Mouse (Mus musculus) forebrain, embryonic 13.5 days (tissue): ENCODE measurements at regions not wholly inside any gene's neighbourhood (a gene's known extent, or its start where the extent isn't known, plus 50 kb on each side); places are given as distances from the start of the nearest gene placed in this dataset.

ENCODE experiments used
- ATAC-seq: fragments of 200-750 bp; cut with Nextera tagmentation; 2 replicates; pipeline ENCODE4 v1.8.0; 2017
- H3K27ac ChIP-seq: fragments of 300-500 bp; sonication (generic); 2 replicates; pipeline ENCODE4 v1.5.1; 2015; ENCODE audit warnings: inconsistent platforms, mild to moderate bottlenecking, moderate library complexity
- H3K27me3 ChIP-seq: fragments of 300-500 bp; sonication (generic); 2 replicates; pipeline ENCODE4 v1.6.1; 2015; ENCODE audit warnings: mild to moderate bottlenecking, inconsistent platforms
- H3K36me3 ChIP-seq: fragments of 300-500 bp; sonication (generic); 2 replicates; pipeline ENCODE4 v1.6.1; 2015; ENCODE audit warnings: mild to moderate bottlenecking, inconsistent platforms; ENCODE audit not compliant: poor library complexity, severe bottlenecking
- H3K4me1 ChIP-seq: fragments of 300-500 bp; sonication (generic); 2 replicates; pipeline ENCODE4 v1.6.1; 2015; ENCODE audit warnings: inconsistent platforms
- H3K4me2 ChIP-seq: fragments of 300-500 bp; sonication (generic); 2 replicates; pipeline ENCODE4 v1.6.1; 2015; ENCODE audit warnings: inconsistent platforms, mild to moderate bottlenecking, moderate library complexity
- H3K4me3 ChIP-seq: fragments of 300-500 bp; sonication (generic); 2 replicates; pipeline ENCODE4 v1.5.1; 2015; ENCODE audit warnings: mild to moderate bottlenecking, inconsistent platforms
- H3K9ac ChIP-seq: fragments of 300-500 bp; sonication (generic); 2 replicates; pipeline ENCODE4 v1.6.1; 2015; ENCODE audit warnings: mild to moderate bottlenecking, inconsistent platforms
- H3K9me3 ChIP-seq: fragments of 300-500 bp; sonication (generic); replicated peaks from 2 replicates; pipeline ENCODE4 v1.6.1; 2016; ENCODE audit warnings: inconsistent platforms
- WGBS: fragments of 180-500 bp; shearing (Covaris S2); methylation state at CpG from one replicate; pipeline ENCODE4 v1.1.7; 2015; 5-methylcytosine and 5-hydroxymethylcytosine counted together

GRCm38 (mm10) chr9:98791709-98792108, 50.6 kb upstream of the Prr23a1 start:
- H3K4me1 ChIP-seq = no peaks in the 10 kb centered on the region
- no peaks in the 10 kb centered on the region for H3K36me3 ChIP-seq
- WGBS = 61% methylated on average over 4 of the region's 4 CpGs
- ATAC-seq = no peak
- no peak overlapping the region for H3K9ac ChIP-seq
- H3K4me2 ChIP-seq = no peak overlapping the region
- no peak overlapping the region for H3K27ac ChIP-seq
- H3K4me3 ChIP-seq = no peak overlapping the region
- H3K9me3 ChIP-seq = no peaks in the 10 kb centered on the region
- no peaks in the 10 kb centered on the region for H3K27me3 ChIP-seq

GRCm38 (mm10) chr9:98773651-98774185, 68.6 kb upstream of the Prr23a1 start:
- no peak overlapping the region for H3K4me2 ChIP-seq
- 70% methylated on average over 5 of the region's 5 CpGs for WGBS
- no peak for ATAC-seq
- H3K4me3 ChIP-seq = no peak overlapping the region
- H3K36me3 ChIP-seq = no peaks in the 10 kb centered on the region
- H3K27ac ChIP-seq = no peak overlapping the region
- H3K9me3 ChIP-seq = no peaks in the 10 kb centered on the region
- no peaks in the 10 kb centered on the region for H3K4me1 ChIP-seq
- H3K27me3 ChIP-seq = no peaks in the 10 kb centered on the region
- no peak overlapping the region for H3K9ac ChIP-seq

GRCm38 (mm10) chr9:98773212-98773611, 69.1 kb upstream of the Prr23a1 start:
- WGBS = 84% methylated on average over 11 of the region's 11 CpGs
- no peaks in the 10 kb centered on the region for H3K9me3 ChIP-seq
- no peak overlapping the region for H3K4me2 ChIP-seq
- H3K9ac ChIP-seq = no peak overlapping the region
- H3K4me3 ChIP-seq = no peak overlapping the region
- no peaks in the 10 kb centered on the region for H3K27me3 ChIP-seq
- no peaks in the 10 kb centered on the region for H3K4me1 ChIP-seq
- no peak overlapping the region for H3K27ac ChIP-seq
- ATAC-seq = no peak
- H3K36me3 ChIP-seq = no peaks in the 10 kb centered on the region

- Histone ChIP-seq H3K27me3 (no peaks in the 10 kb centered on the region), H3K27ac (no peak overlapping the region), H3K9ac (no peak overlapping the region), H3K36me3 (no peaks in the 10 kb centered on the region), H3K4me1 (no peaks in the 10 kb centered on the region), H3K4me2 (no peak overlapping the region), H3K4me3 (no peak overlapping the region), H3K9me3 (no peaks in the 10 kb centered on the region)
- no peak for ATAC-seq
- WGBS = 78% methylated on average over 4 of the region's 4 CpGs
These were observed 87.5 kb upstream of the Prr23a1 start for GRCm38 (mm10) chr9:98754764-98755163.

- no peak for ATAC-seq
- Histone ChIP-seq H3K4me2 (no peak overlapping the region), H3K27me3 (no peaks in the 10 kb centered on the region), H3K27ac (no peak overlapping the region), H3K36me3 (no peaks in the 10 kb centered on the region), H3K4me3 (no peak overlapping the region), H3K9me3 (no peaks in the 10 kb centered on the region), H3K4me1 (no peaks in the 10 kb centered on the region), H3K9ac (no peak overlapping the region)
- 83% methylated on average over 6 of the region's 6 CpGs for WGBS
These were observed 88.8 kb upstream of the Prr23a1 start for GRCm38 (mm10) chr9:98753356-98753953.

- H3K9me3 ChIP-seq = no peaks in the 10 kb centered on the region
- H3K4me3 ChIP-seq = no peak overlapping the region
- H3K9ac ChIP-seq = no peak overlapping the region
- H3K36me3 ChIP-seq = no peaks in the 10 kb centered on the region
- no peaks in the 10 kb centered on the region for H3K4me1 ChIP-seq
- H3K27me3 ChIP-seq = no peaks in the 10 kb centered on the region
- H3K4me2 ChIP-seq = no peak overlapping the region
- H3K27ac ChIP-seq = no peak overlapping the region
- ATAC-seq = no peak
These were observed 98.5 kb upstream of the Prr23a1 start for GRCm38 (mm10) chr9:98743785-98744184.

GRCm38 (mm10) chr9:98727276-98727860, 114.9 kb upstream of the Prr23a1 start:
- no peak overlapping the region for H3K27ac ChIP-seq
- no peak for ATAC-seq
- no peaks in the 10 kb centered on the region for H3K4me1 ChIP-seq
- no peaks in the 10 kb centered on the region for H3K27me3 ChIP-seq
- H3K9me3 ChIP-seq = no peaks in the 10 kb centered on the region
- no peaks in the 10 kb centered on the region for H3K36me3 ChIP-seq
- H3K9ac ChIP-seq = no peak overlapping the region
- no peak overlapping the region for H3K4me2 ChIP-seq
- 76% methylated on average over 5 of the region's 5 CpGs for WGBS
- H3K4me3 ChIP-seq = no peak overlapping the region

GRCm38 (mm10) chr9:98726638-98727037, 115.7 kb upstream of the Prr23a1 start:
- Histone ChIP-seq H3K4me1 (no peaks in the 10 kb centered on the region), H3K36me3 (no peaks in the 10 kb centered on the region), H3K9me3 (no peaks in the 10 kb centered on the region), H3K4me2 (no peak overlapping the region), H3K4me3 (no peak overlapping the region), H3K27me3 (no peaks in the 10 kb centered on the region), H3K9ac (no peak overlapping the region), H3K27ac (no peak overlapping the region)
- no peak for ATAC-seq
- 52% methylated on average over 5 of the region's 5 CpGs for WGBS

GRCm38 (mm10) chr9:98722885-98723284, 119.4 kb upstream of the Prr23a1 start:
- Histone ChIP-seq H3K4me2 (no peak overlapping the region), H3K27me3 (no peaks in the 10 kb centered on the region), H3K4me3 (no peak overlapping the region), H3K27ac (no peak overlapping the region), H3K36me3 (no peaks in the 10 kb centered on the region), H3K9me3 (no peaks in the 10 kb centered on the region), H3K4me1 (no peaks in the 10 kb centered on the region), H3K9ac (no peak overlapping the region)
- WGBS = 87% methylated on average over 3 of the region's 3 CpGs
- no peak for ATAC-seq

- H3K27ac ChIP-seq = no peak overlapping the region
- ATAC-seq = no peak
- H3K27me3 ChIP-seq = no peaks in the 10 kb centered on the region
- no peak overlapping the region for H3K4me2 ChIP-seq
- no peaks in the 10 kb centered on the region for H3K4me1 ChIP-seq
- no peaks in the 10 kb centered on the region for H3K9me3 ChIP-seq
- 89% methylated on average over 5 of the region's 5 CpGs for WGBS
- no peak overlapping the region for H3K9ac ChIP-seq
- H3K36me3 ChIP-seq = no peaks in the 10 kb centered on the region
- no peak overlapping the region for H3K4me3 ChIP-seq
These were observed 119.9 kb upstream of the Mrps22 start for GRCm38 (mm10) chr9:98721381-98721780.

- H3K27ac ChIP-seq = no peak overlapping the region
- H3K4me3 ChIP-seq = no peak overlapping the region
- no peak overlapping the region for H3K4me2 ChIP-seq
- WGBS = 82% methylated on average over 11 of the region's 11 CpGs
- H3K4me1 ChIP-seq = no peaks in the 10 kb centered on the region
- H3K9ac ChIP-seq = no peak overlapping the region
- H3K27me3 ChIP-seq = no peaks in the 10 kb centered on the region
- no peaks in the 10 kb centered on the region for H3K9me3 ChIP-seq
- ATAC-seq = no peak
- H3K36me3 ChIP-seq = no peaks in the 10 kb centered on the region
These were observed 116.3 kb upstream of the Mrps22 start for GRCm38 (mm10) chr9:98717701-98718270.

- H3K9me3 ChIP-seq = no peaks in the 10 kb centered on the region
- no peak overlapping the region for H3K27ac ChIP-seq
- no peak overlapping the region for H3K9ac ChIP-seq
- H3K4me3 ChIP-seq = no peak overlapping the region
- no peak overlapping the region for H3K4me2 ChIP-seq
- no peaks in the 10 kb centered on the region for H3K4me1 ChIP-seq
- H3K27me3 ChIP-seq = no peaks in the 10 kb centered on the region
- ATAC-seq = no peak
- H3K36me3 ChIP-seq = no peaks in the 10 kb centered on the region
- WGBS = 93% methylated on average over 9 of the region's 9 CpGs
These were observed 113.2 kb upstream of the Mrps22 start for GRCm38 (mm10) chr9:98714661-98715060.

GRCm38 (mm10) chr9:98712826-98713225, 111.4 kb upstream of the Mrps22 start:
- WGBS = 95% methylated on average over 7 of the region's 7 CpGs
- Histone ChIP-seq H3K4me1 (no peaks in the 10 kb centered on the region), H3K27me3 (no peaks in the 10 kb centered on the region), H3K9ac (no peak overlapping the region), H3K36me3 (no peaks in the 10 kb centered on the region), H3K9me3 (no peaks in the 10 kb centered on the region), H3K4me3 (no peak overlapping the region), H3K4me2 (no peak overlapping the region), H3K27ac (no peak overlapping the region)
- no peak for ATAC-seq
